Mouse (Mus musculus) liver, adult 2 months (tissue): ENCODE results near the gene Obp2b.

Experiments used
- CTCF ChIP-seq: fragments of 200-500 bp; IDR thresholded peaks from 2 replicates; pipeline ENCODE4 v1.5.1; 2011; ENCODE audit warnings: low read depth, low read length, control low read depth
- POLR2A ChIP-seq: fragments of 200-500 bp; IDR thresholded peaks from 2 replicates; pipeline ENCODE4 v1.6.1; 2011; ENCODE audit warnings: low read length, control low read depth; ENCODE audit not compliant: insufficient read depth; ENCODE audit errors: extremely low read depth

DNA sequence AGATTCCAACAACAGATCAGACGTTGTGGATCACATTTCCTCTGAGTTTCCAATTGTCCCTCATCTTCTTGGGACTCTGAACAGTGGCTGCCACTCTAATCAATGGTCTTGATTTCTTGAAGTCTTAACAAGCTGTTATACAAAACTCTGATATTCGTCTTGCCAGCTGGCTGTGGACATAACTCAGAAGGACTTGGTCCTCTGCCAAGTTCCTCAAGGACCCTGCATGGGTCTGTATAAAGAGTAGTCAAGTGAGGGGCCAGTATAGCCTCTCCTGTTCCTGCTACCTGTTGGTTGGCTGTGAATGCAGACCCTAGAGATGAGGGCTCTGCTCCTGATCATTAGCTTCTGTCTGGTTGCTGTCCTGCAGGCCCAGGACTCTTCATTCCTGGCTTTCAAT, 28.5 kb downstream of the Obp2b start, which contains the start of gene Lcn3:
- TF ChIP-seq CTCF (no peak), POLR2A (no peak)
